Mouse (Mus musculus): ENCODE results near the gene Zbed5.
A peak's percentile ranks its signal among the peaks of the same experiment; 100 is the strongest.
"Not testable (repeated sequence)": the region's sequence is repeated elsewhere in the genome, so short reads cannot be mapped to it uniquely, and the experiment has no call there.

The Zbed5 gene

DNA sequence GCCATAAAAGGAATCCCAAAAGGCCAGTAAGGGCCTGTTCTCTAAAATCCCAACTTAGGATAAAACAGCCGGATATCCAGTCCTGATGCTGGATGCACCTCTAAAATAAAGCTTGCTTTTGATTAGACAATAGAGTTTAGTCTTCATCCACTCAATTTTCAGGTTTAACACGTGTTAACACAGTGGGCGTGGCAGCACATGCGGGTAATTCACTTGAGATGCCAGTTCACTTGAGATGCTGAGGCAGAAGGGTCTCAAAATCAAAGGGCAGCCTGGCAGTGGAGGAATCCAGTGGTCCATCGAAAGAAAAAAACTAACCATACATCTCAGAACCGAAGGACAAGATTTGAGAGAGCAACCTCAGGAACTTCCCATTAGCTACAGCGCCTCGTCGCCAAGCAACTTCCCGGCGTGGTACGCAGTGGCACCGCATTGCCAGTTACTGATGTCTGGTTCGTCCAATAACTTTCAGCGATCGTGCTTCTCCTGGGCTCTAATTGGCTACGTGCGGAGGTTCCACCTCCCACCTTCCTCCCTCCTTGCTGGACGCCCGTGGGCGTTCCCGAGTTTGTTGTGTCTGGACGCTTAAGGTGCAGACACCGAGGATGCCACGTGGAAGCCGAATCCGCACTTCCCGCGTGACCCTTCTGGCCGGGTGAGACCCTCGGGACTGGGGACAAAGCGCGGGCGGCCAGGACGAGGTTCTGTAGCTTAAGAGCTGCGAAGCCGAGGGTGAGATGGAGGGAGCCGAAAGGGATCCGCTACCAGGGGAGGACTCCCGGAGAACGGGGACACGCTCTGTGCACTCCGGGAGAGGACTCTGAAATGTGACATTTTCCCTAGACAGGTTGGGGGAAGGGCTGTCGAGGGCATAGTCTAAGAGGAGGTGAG lies at the start of gene Zbed5:
TSS of gene Zbed5 (plus strand) at position 526 of the 891 bp plus-strand sequence.
- DNase-seq (ENCODE audit: low read depth, low spot score), result peak; percentile 82

DNA sequence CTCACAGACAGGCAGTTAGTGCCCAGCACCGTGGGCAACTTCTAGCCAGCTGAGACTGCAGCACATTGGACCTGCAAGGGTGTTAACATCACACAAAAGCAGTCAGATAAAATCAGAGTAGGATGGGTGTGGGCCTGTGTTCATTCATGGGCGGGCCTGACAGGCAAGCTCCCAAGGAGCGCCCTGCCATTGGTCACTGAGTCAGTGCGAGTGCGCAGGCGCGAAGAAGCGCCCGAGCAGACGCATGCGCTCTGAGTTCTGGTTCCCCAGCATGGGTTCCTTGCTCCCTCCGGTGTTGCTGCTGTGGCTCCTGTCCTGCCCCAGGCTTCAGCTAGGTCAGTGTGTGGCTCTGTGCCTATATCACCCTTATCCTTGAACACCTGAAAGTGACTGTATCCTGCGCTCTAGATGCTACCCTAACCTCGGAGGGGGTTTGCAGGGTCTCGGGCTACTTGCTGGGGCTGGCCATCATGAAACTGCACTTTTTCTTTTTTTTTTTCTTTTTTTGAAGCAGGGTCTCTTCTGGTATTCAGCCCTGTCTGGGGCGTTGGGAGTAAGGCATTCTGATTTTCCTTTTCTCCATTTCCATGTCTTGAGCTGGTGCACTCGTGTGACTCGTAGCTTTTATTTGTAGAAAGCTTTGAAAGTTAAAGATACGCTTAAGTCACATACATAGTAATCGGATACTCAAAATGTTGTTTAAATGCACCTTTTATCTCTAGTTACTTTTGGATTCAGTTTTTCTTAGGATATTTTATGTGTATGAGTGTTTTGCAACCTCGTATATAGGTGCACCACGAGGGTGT lies 48.6 kb upstream of the Zbed5 start, which contains the start of gene Sumf2:
TSS of gene Sumf2 (plus strand) at position 235 of the 806 bp plus-strand sequence.
- peak; percentile 91 for DNase-seq (ENCODE audit: low read depth, low spot score)

DNA sequence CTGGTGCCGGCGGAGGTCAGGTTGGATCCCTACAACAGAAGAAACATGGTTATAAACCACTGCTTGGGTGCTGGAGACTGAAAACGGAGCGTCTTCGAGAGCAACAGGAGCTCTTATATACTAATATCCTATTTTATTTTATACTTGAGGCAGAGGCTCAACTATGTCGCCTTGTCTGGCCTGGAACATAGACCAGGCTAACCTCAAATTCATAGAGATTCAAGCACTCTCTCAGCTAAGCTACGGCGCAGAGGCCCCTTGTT lies 48.0 kb upstream of the Zbed5 start:
- DNase-seq (ENCODE audit: low read depth, low spot score), result no peak

DNA sequence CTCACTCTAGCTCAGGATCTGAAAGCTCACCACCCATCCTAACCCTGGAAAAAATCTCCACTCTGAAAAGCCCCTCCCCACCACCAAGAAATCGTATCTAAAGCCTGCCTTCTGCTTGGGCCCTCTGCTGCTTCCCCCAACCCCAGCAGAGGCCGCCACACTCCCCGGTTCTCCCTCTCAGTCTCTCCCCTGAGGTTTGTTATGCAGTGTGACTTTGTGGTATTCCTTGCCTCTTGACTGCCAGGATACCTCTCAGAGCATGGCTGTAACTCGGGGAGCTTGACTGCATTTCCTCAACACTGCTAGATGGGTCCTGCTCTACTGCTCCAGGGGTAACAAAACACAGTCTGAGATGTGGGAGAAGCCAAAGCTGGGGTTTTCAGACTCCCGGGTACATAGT lies 40.4 kb upstream of the Zbed5 start:
- DNase-seq (ENCODE audit: low read depth, low spot score), result no peak

DNA sequence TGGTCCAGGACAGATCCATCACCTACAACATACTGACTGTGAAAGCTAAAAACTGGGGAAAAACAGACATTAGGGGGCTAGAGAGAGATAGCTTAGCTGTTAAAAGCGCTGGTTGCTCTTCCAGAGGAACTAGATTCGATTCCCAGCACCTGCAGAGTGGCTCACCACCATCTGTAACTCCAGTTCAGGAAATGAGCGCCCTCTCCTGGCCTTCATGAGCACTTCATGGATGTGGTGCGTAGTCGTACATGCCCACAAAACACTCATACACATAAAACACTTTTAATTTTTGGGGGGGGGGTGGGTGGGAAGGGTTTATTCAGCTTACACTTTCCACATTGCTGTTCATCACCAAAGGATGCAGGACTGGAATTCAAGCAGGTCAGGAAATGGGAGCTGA lies 39.1 kb upstream of the Zbed5 start:
- DNase-seq (ENCODE audit: low read depth, low spot score), result no peak

DNA sequence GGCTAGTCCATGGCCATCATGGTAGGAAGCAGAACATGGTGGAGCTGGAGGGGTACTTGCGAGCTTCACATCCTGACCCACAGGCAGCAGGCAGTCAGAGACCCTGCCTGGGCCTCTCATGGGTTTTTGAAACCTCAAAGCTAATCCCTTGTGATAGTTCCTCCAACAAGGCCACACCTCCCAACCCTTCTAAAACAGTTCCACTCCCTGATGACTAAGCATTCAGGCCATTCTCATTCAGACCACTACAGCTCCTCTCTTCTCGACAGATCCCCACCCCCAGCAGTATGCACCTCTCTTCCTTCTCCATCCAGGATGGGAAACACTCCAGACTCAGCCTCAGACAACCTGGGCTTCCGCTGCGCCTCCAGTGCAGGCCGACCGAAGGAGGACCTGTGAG lies 33.2 kb upstream of the Zbed5 start:
- no peak for DNase-seq (ENCODE audit: low read depth, low spot score)

DNA sequence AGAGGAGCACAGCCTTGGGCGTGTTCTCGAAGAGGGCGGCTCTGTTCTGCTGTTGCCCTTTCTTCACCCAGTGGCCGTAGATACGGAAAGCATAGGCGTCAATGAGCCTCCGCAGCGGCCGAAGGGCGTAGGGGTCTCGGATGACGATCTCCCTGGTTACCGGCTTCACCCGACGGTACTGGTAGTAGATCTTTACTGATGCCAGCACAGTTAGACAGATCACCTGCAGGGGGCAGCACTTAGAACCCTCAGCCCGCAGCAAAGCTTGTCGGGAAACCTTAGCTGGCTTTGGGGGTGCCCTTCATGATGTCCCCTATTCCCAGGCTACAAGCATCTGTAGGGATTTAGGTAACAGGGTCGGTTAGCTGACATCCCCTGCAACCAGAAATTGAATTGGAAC lies 31.1 kb upstream of the Zbed5 start:
- no peak for DNase-seq (ENCODE audit: low read depth, low spot score)

DNA sequence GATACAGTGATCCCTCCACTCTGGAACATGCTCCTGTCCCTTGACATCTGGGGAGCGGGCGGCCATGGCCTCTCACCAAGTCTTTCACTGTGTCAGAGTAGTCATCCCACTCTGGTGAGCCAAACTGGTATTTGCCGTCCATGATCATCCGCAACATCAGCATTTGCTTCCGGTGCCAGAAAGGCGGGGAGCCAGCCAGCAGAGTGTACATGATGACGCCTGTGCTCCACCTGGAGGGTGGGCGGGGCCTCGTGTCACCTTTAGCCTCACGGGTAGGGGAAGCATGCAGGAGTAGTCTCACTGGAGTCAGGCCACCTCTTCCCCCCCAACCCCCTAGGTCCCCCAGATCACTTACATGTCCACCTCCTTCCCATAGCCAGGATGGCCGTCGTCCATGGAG lies 29.7 kb upstream of the Zbed5 start:
- DNase-seq (ENCODE audit: low read depth, low spot score), result no peak

DNA sequence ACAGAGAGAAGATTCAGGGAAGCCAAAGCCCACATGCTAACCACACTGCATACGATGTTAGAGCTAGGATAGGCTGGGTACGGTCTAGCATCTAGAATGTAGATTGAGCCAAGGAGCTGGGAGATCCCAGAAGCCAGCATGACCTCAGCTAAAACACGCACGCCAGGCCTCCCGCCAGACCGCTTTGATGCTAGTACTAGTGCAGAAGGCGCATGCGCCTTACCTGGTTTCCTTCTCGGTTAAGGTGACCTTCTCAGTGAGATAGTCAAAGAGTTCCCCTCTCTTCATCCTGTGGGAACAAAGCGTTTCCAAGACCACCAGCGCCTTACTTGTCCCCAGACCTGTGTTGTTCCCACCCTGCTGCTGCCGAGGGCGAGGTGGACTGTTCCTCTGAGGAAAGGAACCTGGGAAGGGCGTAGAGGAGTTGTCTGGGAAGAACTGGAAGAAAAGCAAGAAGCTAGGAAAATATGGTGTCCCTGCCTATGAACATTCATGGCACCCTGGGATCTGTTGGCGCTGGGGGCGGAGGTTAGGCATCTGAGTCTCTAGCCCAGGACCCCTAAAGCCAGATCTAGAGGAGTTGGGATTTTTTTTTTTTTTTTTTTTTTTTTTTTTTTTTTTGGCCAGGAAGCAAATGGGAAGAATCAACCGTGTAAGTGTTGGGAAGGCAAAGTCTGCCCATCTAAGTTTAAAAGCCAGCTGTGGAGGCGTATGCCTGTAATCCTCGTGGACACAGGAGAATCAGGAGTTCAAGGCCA lies 26.1 kb upstream of the Zbed5 start:
- DNase-seq (ENCODE audit: low read depth, low spot score), result no peak

DNA sequence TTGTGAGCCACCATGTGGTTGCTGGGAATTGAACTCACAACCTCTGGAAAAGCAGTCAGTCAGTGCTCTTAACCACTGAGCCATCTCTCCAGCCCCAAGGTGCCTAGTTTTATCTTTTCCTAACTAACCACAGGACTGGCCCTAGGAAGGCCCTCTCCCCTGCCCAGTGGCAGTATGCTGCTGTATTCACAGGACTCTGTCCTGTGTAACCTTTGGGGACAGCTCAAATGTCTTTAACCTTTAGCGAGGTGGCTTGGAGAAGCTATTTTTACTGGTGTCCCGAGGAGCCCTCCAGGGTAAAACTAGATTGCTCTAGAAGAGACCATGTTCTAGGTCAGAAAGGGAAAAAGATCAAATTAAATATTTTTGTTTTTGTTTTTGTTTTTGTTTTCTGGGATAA lies 24.3 kb upstream of the Zbed5 start:
- DNase-seq (ENCODE audit: low read depth, low spot score), result no peak

DNA sequence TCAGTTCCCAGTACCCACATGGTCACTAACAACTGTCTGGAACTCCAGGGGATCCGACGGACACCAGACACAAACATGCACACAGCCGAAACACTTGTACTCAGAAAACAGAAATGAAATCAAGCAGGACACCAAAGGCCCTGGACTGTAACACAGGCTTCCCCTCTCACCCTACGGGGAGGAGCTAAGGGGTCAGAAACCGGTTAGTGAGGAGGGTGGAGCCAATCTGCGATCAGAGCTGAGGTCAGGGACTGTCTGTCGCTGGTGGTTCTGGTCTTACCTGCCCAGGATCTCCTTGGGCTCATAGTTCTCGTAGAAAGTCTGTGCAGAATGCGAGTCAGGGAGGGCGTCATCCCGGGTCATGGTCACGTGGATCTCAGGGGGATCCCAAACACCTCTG lies 21.6 kb upstream of the Zbed5 start:
- no peak for DNase-seq (ENCODE audit: low read depth, low spot score)

DNA sequence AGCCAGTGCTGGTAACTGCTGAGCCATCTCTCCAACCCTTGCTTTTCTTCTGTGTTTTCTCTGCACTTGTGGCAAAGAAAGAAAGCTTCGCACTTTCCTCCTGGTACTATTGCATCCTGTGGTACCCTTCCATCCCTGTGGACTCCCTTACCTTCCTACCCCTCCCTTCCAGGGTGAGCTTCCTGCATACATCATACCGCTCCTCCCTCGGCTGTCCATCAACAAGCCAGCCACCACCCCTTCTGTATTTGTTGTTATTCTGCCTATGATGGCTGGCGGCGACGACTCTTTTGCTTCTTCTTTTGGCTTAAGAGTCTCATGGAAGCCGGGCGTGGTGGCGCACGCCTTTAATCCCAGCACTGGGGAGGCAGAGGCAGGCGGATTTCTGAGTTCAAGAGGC lies 20.4 kb upstream of the Zbed5 start:
- no peak for DNase-seq (ENCODE audit: low read depth, low spot score)

DNA sequence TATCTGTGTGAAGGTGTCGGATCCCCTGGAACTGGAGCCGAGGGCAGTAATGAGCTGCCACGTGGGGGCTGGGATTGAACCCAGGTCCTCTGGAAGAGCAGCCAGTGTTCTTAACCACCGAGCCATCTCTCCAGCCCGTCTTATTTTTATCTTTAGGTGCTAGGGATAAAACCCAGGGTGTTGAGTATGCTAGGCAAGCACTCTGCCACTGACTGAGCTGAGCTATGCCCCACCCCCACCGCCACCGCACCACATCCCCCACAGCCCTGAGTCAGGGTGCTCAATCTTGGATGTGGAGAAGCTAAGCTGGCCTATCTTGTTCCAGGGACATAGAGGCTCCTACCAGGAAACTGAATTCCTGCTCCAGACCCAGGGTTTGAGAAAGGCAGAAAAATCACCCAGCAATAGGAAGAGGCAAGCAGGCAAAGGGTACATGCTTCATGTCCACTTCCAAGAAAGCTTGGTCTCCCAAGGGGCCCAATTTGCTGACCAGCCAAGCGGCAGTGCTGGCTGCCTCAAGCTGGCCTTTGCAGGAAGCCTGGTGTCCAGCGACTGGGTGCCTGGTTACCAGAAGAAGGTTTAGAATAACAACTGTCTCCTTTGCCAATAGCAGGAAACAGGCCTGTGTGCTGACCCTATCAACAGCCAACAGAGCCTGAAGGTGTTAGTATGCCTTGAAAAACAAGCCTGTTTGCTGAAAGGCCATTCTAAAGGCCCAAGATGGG lies 17.6 kb upstream of the Zbed5 start:
- DNase-seq (ENCODE audit: low read depth, low spot score), result no peak

DNA sequence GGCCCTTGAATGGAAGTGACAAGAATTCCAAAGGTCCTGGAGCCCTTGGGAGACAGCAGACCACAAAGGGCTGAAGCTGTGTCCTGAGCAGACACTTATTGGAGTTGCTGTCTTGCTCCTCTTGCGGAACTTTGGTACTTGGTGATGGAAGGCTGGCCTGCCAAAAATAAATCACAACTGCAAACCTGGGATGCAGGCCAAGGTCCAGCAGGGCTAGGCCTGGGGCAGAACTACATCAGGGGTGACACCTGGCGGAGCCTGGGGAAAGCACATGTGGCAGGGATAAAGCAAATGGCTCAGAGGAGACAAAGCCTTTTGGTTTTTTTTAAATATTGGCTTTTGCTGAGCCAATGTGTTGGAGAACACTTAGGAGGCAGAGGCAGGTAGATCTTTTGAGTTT lies 16.6 kb upstream of the Zbed5 start:
- DNase-seq (ENCODE audit: low read depth, low spot score), result no peak

DNA sequence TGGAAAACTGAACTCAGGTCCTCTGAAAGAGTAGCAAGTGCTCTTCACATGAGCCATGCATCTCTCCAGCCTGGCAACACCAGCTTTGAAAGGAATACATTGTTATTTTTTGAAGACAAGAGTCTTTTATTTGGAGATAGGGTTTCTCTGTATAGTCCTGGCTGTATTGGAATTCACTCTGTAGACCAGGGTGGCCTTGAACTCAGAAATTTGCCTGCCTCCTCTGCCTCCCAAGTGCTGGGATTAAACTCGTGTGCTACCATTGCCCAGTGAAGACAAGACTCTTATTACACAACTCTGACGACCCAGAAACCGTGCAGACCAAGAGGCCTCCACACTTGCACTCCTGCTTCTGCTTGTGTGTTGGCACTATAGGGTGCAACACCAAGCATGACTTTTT lies 15.6 kb upstream of the Zbed5 start:
- no peak for DNase-seq (ENCODE audit: low read depth, low spot score)

DNA sequence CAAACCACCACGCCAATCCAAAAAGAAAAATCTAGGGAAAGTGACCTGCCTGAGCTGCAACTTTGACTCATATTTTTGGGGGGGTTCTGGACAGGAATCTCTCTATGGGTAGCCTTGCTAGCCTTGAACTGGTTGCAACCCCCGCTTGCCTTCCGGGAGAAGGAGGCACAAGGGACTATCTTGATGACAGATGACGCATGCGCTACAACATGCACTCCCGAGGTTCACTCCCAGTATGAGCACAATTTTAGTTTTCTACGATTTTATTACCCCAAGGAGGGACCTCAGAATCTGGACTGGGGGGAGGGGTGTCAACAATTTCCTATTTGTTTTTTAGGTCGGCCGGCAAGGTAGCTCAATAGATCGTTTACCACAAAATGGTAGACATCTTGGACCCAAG lies 9.3 kb upstream of the Zbed5 start:
- no peak for DNase-seq (ENCODE audit: low read depth, low spot score)

DNA sequence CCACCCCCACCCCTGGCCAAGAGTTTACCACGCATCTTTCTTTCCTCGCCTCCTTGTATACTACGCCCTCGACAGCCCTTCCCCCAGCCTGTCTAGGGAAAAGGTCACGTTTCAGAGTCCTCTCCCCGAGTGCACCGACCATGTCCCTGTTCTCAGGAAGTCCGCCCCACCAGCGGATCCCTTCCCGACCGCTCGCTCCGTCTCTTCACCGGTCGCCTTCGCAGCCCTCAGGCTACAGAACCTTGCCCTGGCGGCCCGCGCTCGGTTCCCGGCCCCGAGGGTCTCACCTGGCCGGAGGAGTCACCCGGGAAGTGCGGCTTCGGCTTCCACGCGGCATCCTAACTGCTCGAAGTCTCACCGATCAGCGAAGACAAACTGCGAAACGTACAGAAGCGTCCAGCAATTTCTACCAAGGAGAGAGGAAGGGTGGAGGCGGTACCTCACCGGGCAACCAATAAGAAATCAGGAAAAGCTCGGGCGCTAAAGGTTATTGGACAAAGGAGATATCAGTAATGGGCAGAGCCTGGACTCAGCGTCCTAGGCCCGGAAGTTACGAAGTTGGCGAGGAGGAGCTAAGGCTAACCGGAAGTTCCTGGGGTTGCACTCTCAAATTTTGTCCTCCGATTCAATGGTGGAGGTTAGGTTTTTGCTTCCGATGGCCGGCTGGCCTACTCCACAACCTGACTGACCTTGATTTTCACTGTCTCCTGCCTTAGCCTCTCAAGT lies 8.4 kb upstream of the Zbed5 start, which contains the start of gene Chchd2:
TSS of gene Chchd2 (minus strand) at position 560 of the 726 bp plus-strand sequence.
- peak; percentile 96 for DNase-seq (ENCODE audit: low read depth, low spot score)

DNA sequence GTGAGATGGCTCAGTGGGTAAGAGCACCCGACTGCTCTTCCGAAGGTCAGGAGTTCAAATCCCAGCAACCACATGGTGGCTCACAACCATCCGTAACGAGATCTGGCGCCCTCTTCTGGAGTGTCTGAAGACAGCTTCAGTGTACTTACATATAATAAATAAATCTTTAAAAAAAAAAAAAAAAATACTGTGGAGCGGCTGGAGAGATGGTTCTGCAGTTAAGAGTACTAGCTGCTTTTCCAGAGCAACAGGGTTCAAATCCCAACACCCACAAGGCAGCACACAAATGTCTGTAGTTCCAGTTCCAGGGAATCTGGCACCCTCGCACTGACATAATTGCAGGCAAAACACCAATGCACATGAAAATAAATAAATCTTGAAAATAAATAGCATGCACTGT lies 5.1 kb upstream of the Zbed5 start:
- not testable (repeated sequence) for DNase-seq (ENCODE audit: low read depth, low spot score)

DNA sequence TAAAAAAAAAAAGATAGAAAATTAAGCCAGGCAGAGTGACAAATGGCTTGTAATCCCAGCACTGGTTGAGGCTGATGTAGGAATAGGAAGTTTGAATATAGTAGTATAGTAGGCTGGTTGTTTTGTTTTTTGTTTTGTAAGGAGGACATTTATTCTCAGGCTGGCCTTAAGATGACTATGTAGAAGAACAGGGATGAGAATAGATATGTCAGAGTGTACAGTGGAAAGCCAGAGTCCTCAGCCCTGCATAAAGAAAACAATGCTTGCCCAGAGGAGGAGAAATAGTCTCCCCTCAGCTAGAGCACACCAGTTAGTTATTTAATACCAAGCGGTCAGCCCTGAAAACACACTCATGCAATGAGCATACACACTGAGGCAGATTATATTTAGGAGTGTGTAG lies 2.9 kb downstream of the Zbed5 start, which contains the start of gene Phkg1:
TSS of gene Phkg1 (minus strand) at position 101 of the 400 bp plus-strand sequence.
- DNase-seq (ENCODE audit: low read depth, low spot score), result no peak

DNA sequence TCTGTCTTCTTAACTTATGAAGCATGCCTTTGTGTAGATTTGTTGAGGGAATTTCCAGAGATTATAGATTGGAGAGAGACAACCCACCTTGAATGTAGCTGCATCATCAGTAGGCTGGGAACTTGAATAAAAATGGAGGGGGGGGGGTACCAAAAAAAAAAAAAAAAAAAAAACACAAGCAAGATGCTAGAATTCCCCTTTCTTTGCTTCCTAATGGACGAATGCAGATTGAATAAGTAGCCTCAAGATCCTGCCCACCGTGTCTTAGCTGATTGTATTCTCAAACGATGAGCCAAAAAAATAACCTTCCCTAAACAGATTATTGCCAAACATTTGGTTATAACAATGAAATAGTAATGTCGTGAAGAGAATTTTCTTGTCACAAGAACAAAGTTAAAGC lies 12.3 kb downstream of the Zbed5 start:
- no peak for DNase-seq (ENCODE audit: low read depth, low spot score)
